Mouse (Mus musculus): ENCODE measurements around the gene Zfp639.

DNA sequence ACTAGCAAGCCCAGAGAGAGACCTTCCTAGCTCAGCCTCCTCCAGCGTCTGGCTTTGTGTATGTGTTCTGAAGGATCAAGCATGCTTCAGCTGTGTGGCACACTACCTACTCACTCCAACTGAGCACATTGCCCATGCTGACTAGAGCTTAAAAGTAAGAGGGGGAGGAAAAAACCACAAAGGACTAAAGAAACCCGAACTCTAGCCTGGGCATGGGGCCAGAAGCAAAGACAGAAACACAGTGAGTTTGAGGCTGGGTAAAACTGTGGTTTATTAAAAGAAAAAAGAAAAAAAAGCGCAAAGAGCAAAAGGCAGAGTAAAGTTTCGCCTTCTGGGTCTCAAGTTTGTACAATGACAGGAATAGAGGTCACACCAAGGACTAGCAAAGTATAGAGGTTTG is 23.5 kb upstream of the Zfp639 start:
- TF ChIP-seq CTCF (IDR thresholded peaks at IDR 0.05; ENCODE audit: low read depth, low read length) (no peak), EP300 (IDR thresholded peaks at IDR 0.05; ENCODE audit: insufficient read depth, low read depth, low read length) (no peak)

Measured in ES-Bruce4 (cell line).